Mouse (Mus musculus): Measurements from ENCODE around the gene Osbpl9. TPM values are rescaled to one million over a fixed set of nuclear protein-coding genes. Genes with fewer than 3 reads are reported as not detected.

The Osbpl9 gene
- polyA plus RNA-seq, 1 experiment from 2014 or later, result 60.0 TPM

GRCm38 (mm10) chr4:109238428-109239268, 36.6 kb upstream of the Osbpl9 start:
- Histone ChIP-seq H3K9ac (no peak overlapping the region), H3K4me2 (no peak overlapping the region), H3K9me3 (ENCODE audit: low read depth, low read length) (no peaks in the 10 kb centered on the region), H3K4me3 (ENCODE audit: low read depth, low read length) (no peak overlapping the region), H3K27me3 (ENCODE audit: insufficient read depth, low read length) (no peaks in the 10 kb centered on the region), H3K4me1 (ENCODE audit: insufficient read depth) (no peaks in the 10 kb centered on the region), H3K27ac (ENCODE audit: low read depth) (no peak overlapping the region), H3K36me3 (ENCODE audit: insufficient read depth) (no peaks in the 10 kb centered on the region)
- ATAC-seq (ENCODE audit: insufficient read depth), result no peak
- DNase-seq, result peak; percentile 30
- 79% methylated on average over 24 of the region's 24 CpGs for WGBS
- no peak for TF ChIP-seq CTCF (IDR thresholded peaks at IDR 0.05; ENCODE audit: low read depth)

- Histone ChIP-seq H3K27me3 (ENCODE audit: insufficient read depth, low read length) (no peaks in the 10 kb centered on the region), H3K9me3 (ENCODE audit: low read depth, low read length) (no peaks in the 10 kb centered on the region), H3K9ac (no peak overlapping the region), H3K27ac (ENCODE audit: low read depth) (no peak overlapping the region), H3K36me3 (ENCODE audit: insufficient read depth) (no peaks in the 10 kb centered on the region), H3K4me2 (no peak overlapping the region), H3K4me1 (ENCODE audit: insufficient read depth) (no peaks in the 10 kb centered on the region), H3K4me3 (ENCODE audit: low read depth, low read length) (no peak overlapping the region)
- 67% methylated on average over 7 of the region's 7 CpGs for WGBS
- ATAC-seq (ENCODE audit: insufficient read depth), result no peak
- TF ChIP-seq CTCF (IDR thresholded peaks at IDR 0.05; ENCODE audit: low read depth), result no peak
- DNase-seq, result no peak
Observed at GRCm38 (mm10) chr4:109236186-109236879, 34.3 kb upstream of the Osbpl9 start.

GRCm38 (mm10) chr4:109234806-109235350, 32.8 kb upstream of the Osbpl9 start:
- WGBS, result 59% methylated on average over 9 of the region's 9 CpGs
- H3K9me3 ChIP-seq (ENCODE audit: low read depth, low read length), result no peaks in the 10 kb centered on the region
- TF ChIP-seq CTCF (IDR thresholded peaks at IDR 0.05; ENCODE audit: low read depth), result no peak
- no peak overlapping the region for H3K4me3 ChIP-seq (ENCODE audit: low read depth, low read length)
- no peak overlapping the region for H3K27ac ChIP-seq (ENCODE audit: low read depth)
- no peak overlapping the region for H3K4me2 ChIP-seq
- no peaks in the 10 kb centered on the region for H3K36me3 ChIP-seq (ENCODE audit: insufficient read depth)
- H3K9ac ChIP-seq, result no peak overlapping the region
- H3K4me1 ChIP-seq (ENCODE audit: insufficient read depth), result no peaks in the 10 kb centered on the region
- DNase-seq (no peak), ATAC-seq (ENCODE audit: insufficient read depth) (no peak)
- no peaks in the 10 kb centered on the region for H3K27me3 ChIP-seq (ENCODE audit: insufficient read depth, low read length)

GRCm38 (mm10) chr4:109234185-109234584, 32.1 kb upstream of the Osbpl9 start, which contains the start of gene Calr4:
Calr4 (plus strand) TSS chr4:109234485.
- Histone ChIP-seq H3K4me1 (ENCODE audit: insufficient read depth) (no peaks in the 10 kb centered on the region), H3K4me3 (ENCODE audit: low read depth, low read length) (no peak within 1 kb of the TSS), H3K9ac (no peak within 1 kb of the TSS), H3K27me3 (ENCODE audit: insufficient read depth, low read length) (no peaks in the 10 kb centered on the region), H3K36me3 (ENCODE audit: insufficient read depth) (no peaks in the 10 kb centered on the region), H3K4me2 (no peak within 1 kb of the TSS), H3K27ac (ENCODE audit: low read depth) (no peak within 1 kb of the TSS), H3K9me3 (ENCODE audit: low read depth, low read length) (no peaks in the 10 kb centered on the region)
- DNase-seq, result no peak
- 78% methylated on average over 2 of the region's 2 CpGs for WGBS
- no peak for TF ChIP-seq CTCF (IDR thresholded peaks at IDR 0.05; ENCODE audit: low read depth)
- no peak for ATAC-seq (ENCODE audit: insufficient read depth)

- peak; percentile 22 for DNase-seq
- ATAC-seq (ENCODE audit: insufficient read depth), result no peak
- no peak overlapping the region for H3K27ac ChIP-seq (ENCODE audit: low read depth)
- no peak overlapping the region for H3K9ac ChIP-seq
- H3K4me1 ChIP-seq (ENCODE audit: insufficient read depth), result peaks cover 4% of the 10 kb centered on the region; the same call in 1 of the 2 replicates
- H3K4me2 ChIP-seq, result no peak overlapping the region
- H3K36me3 ChIP-seq (ENCODE audit: insufficient read depth), result no peaks in the 10 kb centered on the region
- no peak overlapping the region for H3K4me3 ChIP-seq (ENCODE audit: low read depth, low read length)
- H3K9me3 ChIP-seq (ENCODE audit: low read depth, low read length), result no peaks in the 10 kb centered on the region
- WGBS, result 42% methylated on average over 7 of the region's 7 CpGs
- no peak for TF ChIP-seq CTCF (IDR thresholded peaks at IDR 0.05; ENCODE audit: low read depth)
- H3K27me3 ChIP-seq (ENCODE audit: insufficient read depth, low read length), result no peaks in the 10 kb centered on the region
Observed at GRCm38 (mm10) chr4:109229766-109230279, 27.8 kb upstream of the Osbpl9 start.

GRCm38 (mm10) chr4:109226071-109226470, 24.0 kb upstream of the Osbpl9 start:
- no peak overlapping the region for H3K9ac ChIP-seq
- H3K4me1 ChIP-seq (ENCODE audit: insufficient read depth), result peaks cover 4% of the 10 kb centered on the region; the same call in 1 of the 2 replicates
- H3K4me3 ChIP-seq (ENCODE audit: low read depth, low read length), result no peak overlapping the region
- 0 out of 2 replicates have a peak overlapping the region, but pooled peaks have one; percentile 12 for H3K4me2 ChIP-seq
- no peaks in the 10 kb centered on the region for H3K9me3 ChIP-seq (ENCODE audit: low read depth, low read length)
- H3K36me3 ChIP-seq (ENCODE audit: insufficient read depth), result no peaks in the 10 kb centered on the region
- peak overlapping the region; percentile 54; the same call in 1 of the 2 replicates for H3K27ac ChIP-seq (ENCODE audit: low read depth)
- ATAC-seq (ENCODE audit: insufficient read depth), result peak; percentile 73
- DNase-seq, result peak; percentile 68
- no peaks in the 10 kb centered on the region for H3K27me3 ChIP-seq (ENCODE audit: insufficient read depth, low read length)
- TF ChIP-seq CTCF (IDR thresholded peaks at IDR 0.05; ENCODE audit: low read depth), result no peak
- 17% methylated on average over 5 of the region's 5 CpGs for WGBS
